In genomic region chr19:57314346-57315012, GRCm38 (mm10) we compare ENCODE assay signal across 8 mouse cellular contexts. TPM values are rescaled to one million over a fixed set of nuclear protein-coding genes. Genes with fewer than 3 reads are reported as not detected.
DNase-seq lines count a peak whose midpoint lies in the region; ATAC-seq and TF ChIP-seq lines count a peak whose summit lies in the region.

Gene Ablim1, minus strand, starts transcription at chr19:57314919.

- TF ChIP-seq POLR2A in bone marrow, adult 2 months (IDR thresholded peaks at IDR 0.05; ENCODE audit: borderline replicate concordance, control insufficient read depth, low read depth, low read length), result no peak

- H3K9ac ChIP-seq in forebrain, embryonic 12.5 days, result peak within 1 kb of the TSS; percentile 65
- H3K9ac ChIP-seq in heart, embryonic 16.5 days (ENCODE audit: low read length), result peak within 1 kb of the TSS; percentile 84
- peak within 1 kb of the TSS; percentile 67 for H3K9ac ChIP-seq in kidney, postnatal 0 days (ENCODE audit: low read depth, low read length)
- H3K9ac ChIP-seq in midbrain, embryonic 15.5 days, result peak within 1 kb of the TSS; percentile 83
- H3K9ac ChIP-seq in stomach, embryonic 15.5 days, result peak within 1 kb of the TSS; percentile 51

- peak within 1 kb of the TSS; percentile 53 for H3K4me3 ChIP-seq in bone marrow, adult 2 months (replicated peaks; ENCODE audit: control insufficient read depth, low read depth, low read length)
- H3K4me3 ChIP-seq in forebrain, embryonic 12.5 days (replicated peaks), result peak within 1 kb of the TSS; percentile 57
- peak within 1 kb of the TSS; percentile 64 for H3K4me3 ChIP-seq in heart, embryonic 16.5 days (ENCODE audit: low read length)
- H3K4me3 ChIP-seq in kidney, postnatal 0 days (replicated peaks; ENCODE audit: low read depth, low read length), result peak within 1 kb of the TSS; percentile 51
- peak within 1 kb of the TSS; percentile 68 for H3K4me3 ChIP-seq in midbrain, embryonic 15.5 days
- H3K4me3 ChIP-seq in stomach, embryonic 15.5 days (replicated peaks), result peak within 1 kb of the TSS; percentile 55

- peak within 1 kb of the TSS; percentile 35; the same call in 1 of the 2 replicates for H3K27ac ChIP-seq in bone marrow, adult 2 months (ENCODE audit: control insufficient read depth, insufficient read depth, low read depth, low read length, poor library complexity)
- no peak within 1 kb of the TSS for H3K27ac ChIP-seq in forebrain, embryonic 12.5 days
- peak within 1 kb of the TSS; percentile 80 for H3K27ac ChIP-seq in heart, embryonic 16.5 days (ENCODE audit: low read length)
- peak within 1 kb of the TSS; percentile 78 for H3K27ac ChIP-seq in kidney, postnatal 0 days
- peak within 1 kb of the TSS; percentile 89 for H3K27ac ChIP-seq in midbrain, embryonic 15.5 days
- H3K27ac ChIP-seq in stomach, embryonic 15.5 days, result peak within 1 kb of the TSS; percentile 45; the same call in 1 of the 2 replicates

- DNase-seq in kidney, postnatal 0 days (ENCODE audit: low spot score), result peak; percentile 40
- DNase-seq in liver, result peak; percentile 38

- no peaks in the 10 kb centered on the region for H3K4me1 ChIP-seq in bone marrow, adult 2 months (ENCODE audit: control insufficient read depth, insufficient read depth, low read length)
- peaks cover 15% of the 10 kb centered on the region for H3K4me1 ChIP-seq in forebrain, embryonic 12.5 days
- peaks cover 4% of the 10 kb centered on the region for H3K4me1 ChIP-seq in heart, embryonic 16.5 days (ENCODE audit: control insufficient read depth, insufficient read depth, low read length)
- no peaks in the 10 kb centered on the region for H3K4me1 ChIP-seq in kidney, postnatal 0 days (replicated peaks; ENCODE audit: insufficient read depth, low read length)
- peaks cover 20% of the 10 kb centered on the region for H3K4me1 ChIP-seq in midbrain, embryonic 15.5 days
- H3K4me1 ChIP-seq in stomach, embryonic 15.5 days, result peaks cover 10% of the 10 kb centered on the region; the same call in 1 of the 2 replicates

- no peaks in the 10 kb centered on the region for H3K36me3 ChIP-seq in forebrain, embryonic 12.5 days (replicated peaks)
- H3K36me3 ChIP-seq in heart, embryonic 16.5 days (ENCODE audit: control insufficient read depth, insufficient read depth), result no peaks in the 10 kb centered on the region
- H3K36me3 ChIP-seq in kidney, postnatal 0 days (ENCODE audit: insufficient read depth, low read length), result no peaks in the 10 kb centered on the region
- no peaks in the 10 kb centered on the region for H3K36me3 ChIP-seq in midbrain, embryonic 15.5 days (replicated peaks)
- no peaks in the 10 kb centered on the region for H3K36me3 ChIP-seq in stomach, embryonic 15.5 days

- no peak for TF ChIP-seq CTCF in bone marrow, adult 2 months (IDR thresholded peaks at IDR 0.05; ENCODE audit: control insufficient read depth, insufficient read depth, low read length)
- TF ChIP-seq CTCF in kidney, postnatal 0 days (IDR thresholded peaks at IDR 0.05; ENCODE audit: low read depth), result no peak

- peaks cover 41% of the 10 kb centered on the region for H3K27me3 ChIP-seq in forebrain, embryonic 12.5 days
- H3K27me3 ChIP-seq in heart, embryonic 16.5 days (ENCODE audit: control insufficient read depth, insufficient read depth, low read length), result no peaks in the 10 kb centered on the region; the same call in 1 of the 2 replicates
- H3K27me3 ChIP-seq in kidney, postnatal 0 days (ENCODE audit: insufficient read depth, low read length), result no peaks in the 10 kb centered on the region
- no peaks in the 10 kb centered on the region for H3K27me3 ChIP-seq in midbrain, embryonic 15.5 days (replicated peaks)
- H3K27me3 ChIP-seq in stomach, embryonic 15.5 days (replicated peaks), result no peaks in the 10 kb centered on the region

- peak within 1 kb of the TSS; percentile 94 for H3K4me2 ChIP-seq in forebrain, embryonic 12.5 days
- peak within 1 kb of the TSS; percentile 69 for H3K4me2 ChIP-seq in heart, embryonic 16.5 days (ENCODE audit: low read depth, low read length)
- peak within 1 kb of the TSS; percentile 92 for H3K4me2 ChIP-seq in kidney, postnatal 0 days (ENCODE audit: low read length)
- H3K4me2 ChIP-seq in midbrain, embryonic 15.5 days, result peak within 1 kb of the TSS; percentile 90
- H3K4me2 ChIP-seq in stomach, embryonic 15.5 days, result peak within 1 kb of the TSS; percentile 97

- WGBS in bone marrow, adult 2 months, result 1% methylated on average over 52 of the region's 52 CpGs
- 1% methylated on average over 52 of the region's 52 CpGs for WGBS in forebrain, embryonic 12.5 days
- WGBS in heart, embryonic 16.5 days, result under 1% methylated on average over 51 of the region's 52 CpGs
- 1% methylated on average over 51 of the region's 52 CpGs for WGBS in kidney, postnatal 0 days
- 1% methylated on average over 52 of the region's 52 CpGs for WGBS in midbrain, embryonic 15.5 days
- WGBS in stomach, embryonic 15.5 days, result 2% methylated on average over 52 of the region's 52 CpGs

- no peak for ATAC-seq in CD4-positive, CD25-positive, alpha-beta regulatory T cell, adult 4 months
- ATAC-seq in forebrain, embryonic 12.5 days (ENCODE audit: low FRiP score), result peak; percentile 65; the same call in 1 of the 2 replicates
- peak; percentile 86 for ATAC-seq in heart, embryonic 16.5 days (replicated peaks; ENCODE audit: extremely low read depth, insufficient read depth, low FRiP score)
- peak; percentile 86 for ATAC-seq in kidney, postnatal 0 days (replicated peaks; ENCODE audit: low FRiP score, low read depth)
- peak; percentile 78 for ATAC-seq in midbrain, embryonic 15.5 days (replicated peaks)
- peak; percentile 80 for ATAC-seq in stomach, embryonic 15.5 days (ENCODE audit: insufficient read depth, low FRiP score, low read depth)

- no peaks in the 10 kb centered on the region for H3K9me3 ChIP-seq in forebrain, embryonic 12.5 days
- H3K9me3 ChIP-seq in heart, embryonic 16.5 days (replicated peaks; ENCODE audit: control insufficient read depth, low read length), result no peaks in the 10 kb centered on the region
- no peaks in the 10 kb centered on the region for H3K9me3 ChIP-seq in kidney, postnatal 0 days (replicated peaks; ENCODE audit: low read length)
- no peaks in the 10 kb centered on the region for H3K9me3 ChIP-seq in midbrain, embryonic 15.5 days
- H3K9me3 ChIP-seq in stomach, embryonic 15.5 days, result no peaks in the 10 kb centered on the region

RNA-seq across cellular contexts. Expression of gene Ablim1, which starts in this region (rescaled TPM):
- polyA plus RNA-seq in CD4-positive, CD25-positive, alpha-beta regulatory T cell, adult 4 months (2017; shearing (Covaris generic)), result 100 to 1,000 TPM; 290 to 362 TPM
- polyA plus RNA-seq in bone marrow, adult 2 months (2011; ENCODE audit: insufficient read depth, insufficient read length, low replicate concordance, missing spikeins), result 10.7 and 15.5 TPM in 2 replicates
- polyA plus RNA-seq in forebrain, embryonic 12.5 days (2016; fragmentation: Nextera tagmentation; extraction: Ambion mirVana), result 16.5 and 17.7 TPM in 2 replicates
- 72.6 and 76.3 TPM in 2 replicates for polyA plus RNA-seq in heart, embryonic 16.5 days (2015; fragmentation: Nextera tagmentation; extraction: Ambion mirVana)
- 40.5 and 41.2 TPM in 2 replicates for polyA plus RNA-seq in kidney, postnatal 0 days (2015; fragmentation: Nextera tagmentation; extraction: Ambion mirVana)
- 57.4 and 64.5 TPM in 2 replicates for polyA plus RNA-seq in midbrain, embryonic 15.5 days (2015; fragmentation: Nextera tagmentation; extraction: Ambion mirVana)
- polyA plus RNA-seq in stomach, embryonic 15.5 days (2015; fragmentation: Nextera tagmentation; extraction: Ambion mirVana), result 41.0 and 41.2 TPM in 2 replicates
